Mouse (Mus musculus): Measurements from ENCODE around the gene Pafah1b1.
A peak's percentile ranks its signal among the peaks of the same experiment; 100 is the strongest.

Pafah1b1 gene

DNA sequence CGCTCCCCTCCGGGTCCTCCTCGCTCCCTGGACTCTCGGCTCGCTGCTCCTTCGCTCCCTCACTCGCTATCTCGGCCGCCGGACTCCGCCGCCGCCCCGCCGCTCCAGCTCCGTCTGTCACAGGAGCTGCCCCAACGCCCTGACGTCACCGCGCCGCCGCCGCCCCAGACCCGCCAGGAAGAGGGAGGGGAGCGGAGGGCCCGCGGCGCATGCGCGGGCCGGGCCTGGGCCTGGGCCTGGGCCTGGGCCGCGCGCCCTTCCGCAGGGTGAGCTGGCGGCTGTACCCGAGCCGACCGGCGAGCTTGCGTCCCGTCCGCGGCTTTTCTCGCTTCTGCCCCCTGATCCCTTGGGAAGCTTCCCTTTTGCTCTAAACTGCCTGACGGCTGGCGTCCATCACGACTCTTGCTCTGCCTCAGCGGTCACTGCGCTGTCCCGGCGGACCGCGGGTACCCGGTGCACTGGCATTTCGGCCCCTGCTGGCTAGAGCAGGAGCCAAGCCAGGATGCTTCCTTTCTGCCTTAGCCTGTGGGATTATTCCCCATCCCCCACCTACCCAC is at the start of gene Pafah1b1:
Gene Pafah1b1, minus strand, starts transcription at position 436 of the 557 bp plus-strand sequence.
- peak; percentile 96 to 98 for DNase-seq

- no peak for DNase-seq
Measured at GRCm38 (mm10) chr11:74772386-74772785, 47.9 kb upstream of the Pafah1b1 start.

- no peak for DNase-seq
Measured at GRCm38 (mm10) chr11:74771650-74772049, 47.2 kb upstream of the Pafah1b1 start.

- DNase-seq, result peak in 1 of 2 experiments; percentile 17
Measured at GRCm38 (mm10) chr11:74771234-74771633, 46.8 kb upstream of the Pafah1b1 start.

DNA sequence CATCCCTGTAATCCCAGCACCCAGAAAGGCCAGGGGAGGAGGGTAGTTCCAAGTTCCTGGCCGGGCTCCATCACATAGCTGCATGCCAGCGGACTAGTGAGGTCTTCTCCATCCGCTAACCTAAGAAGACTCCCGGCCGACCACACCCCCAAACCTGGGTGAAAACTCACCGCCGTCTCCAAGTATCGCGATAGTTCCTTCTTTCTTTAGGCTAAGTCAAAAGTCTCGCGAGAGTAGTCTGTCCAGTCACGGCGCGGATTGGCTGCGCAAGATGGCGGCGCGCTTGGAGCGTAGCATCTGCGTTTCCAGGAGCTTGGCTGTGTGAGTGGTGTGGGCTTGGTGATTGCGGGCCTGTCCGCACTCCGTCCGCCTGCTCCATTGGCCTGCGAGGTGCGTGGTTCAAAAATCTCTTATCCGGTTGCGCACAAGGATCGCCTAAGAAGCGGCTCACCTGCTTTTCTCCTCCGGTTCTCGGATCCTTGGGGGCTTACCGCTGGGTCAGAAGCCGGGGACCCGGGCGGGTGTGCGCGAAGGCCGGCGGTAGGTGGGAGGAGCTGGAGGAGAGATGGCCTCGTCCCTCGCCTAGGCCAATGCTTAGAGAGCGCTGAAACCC is 46.2 kb upstream of the Pafah1b1 start, which contains the start of gene Mettl16:
Gene Mettl16, plus strand, starts transcription at position 236 of the 613 bp plus-strand sequence.
- DNase-seq, result peak; percentile 94 to 97

GRCm38 (mm10) chr11:74770037-74770436 is 45.6 kb upstream of the Pafah1b1 start:
- no peak for DNase-seq

DNA sequence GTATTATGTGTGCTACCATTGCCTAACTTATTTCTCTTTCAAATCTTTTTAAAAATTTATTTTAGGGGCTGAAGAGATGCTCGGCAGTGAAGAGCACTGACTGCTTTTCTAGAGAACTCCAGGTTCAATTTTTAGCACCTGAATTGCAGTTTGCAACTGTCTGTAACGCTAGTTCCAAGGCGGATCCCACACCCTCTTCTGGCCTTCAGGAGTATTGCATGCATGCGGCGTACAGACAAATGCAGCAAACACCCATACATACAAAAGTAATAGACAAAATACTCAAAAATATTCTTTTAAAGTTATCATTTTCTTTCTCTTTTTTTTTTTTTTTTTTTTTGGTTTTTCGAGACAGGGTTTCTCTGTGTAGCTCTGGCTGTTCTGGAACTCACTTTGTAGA is 43.6 kb upstream of the Pafah1b1 start:
- DNase-seq, result peak; percentile 47 to 77

DNA sequence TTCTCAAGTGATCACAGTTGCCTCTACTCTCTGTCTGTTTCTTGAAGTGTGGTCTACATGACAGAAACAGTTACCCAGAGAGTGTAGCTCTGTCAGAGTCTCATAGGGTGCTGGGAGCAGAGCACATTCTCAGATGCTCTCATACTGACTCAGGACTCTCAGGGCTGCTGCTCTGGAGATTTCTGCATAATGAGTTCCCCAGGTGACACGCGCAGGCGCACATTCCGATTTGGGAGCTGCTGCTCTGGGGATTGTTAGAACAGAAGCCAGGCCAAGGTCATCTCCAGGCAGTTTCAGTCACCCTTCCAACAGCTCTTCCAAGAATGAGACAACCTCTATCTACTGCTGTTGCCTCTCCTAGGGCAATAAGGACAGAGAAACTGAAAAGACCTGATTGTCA is 43.0 kb upstream of the Pafah1b1 start:
- DNase-seq, result peak in 1 of 2 experiments; percentile 49

GRCm38 (mm10) chr11:74763960-74764625 is 39.6 kb upstream of the Pafah1b1 start:
- DNase-seq, result no peak

DNA sequence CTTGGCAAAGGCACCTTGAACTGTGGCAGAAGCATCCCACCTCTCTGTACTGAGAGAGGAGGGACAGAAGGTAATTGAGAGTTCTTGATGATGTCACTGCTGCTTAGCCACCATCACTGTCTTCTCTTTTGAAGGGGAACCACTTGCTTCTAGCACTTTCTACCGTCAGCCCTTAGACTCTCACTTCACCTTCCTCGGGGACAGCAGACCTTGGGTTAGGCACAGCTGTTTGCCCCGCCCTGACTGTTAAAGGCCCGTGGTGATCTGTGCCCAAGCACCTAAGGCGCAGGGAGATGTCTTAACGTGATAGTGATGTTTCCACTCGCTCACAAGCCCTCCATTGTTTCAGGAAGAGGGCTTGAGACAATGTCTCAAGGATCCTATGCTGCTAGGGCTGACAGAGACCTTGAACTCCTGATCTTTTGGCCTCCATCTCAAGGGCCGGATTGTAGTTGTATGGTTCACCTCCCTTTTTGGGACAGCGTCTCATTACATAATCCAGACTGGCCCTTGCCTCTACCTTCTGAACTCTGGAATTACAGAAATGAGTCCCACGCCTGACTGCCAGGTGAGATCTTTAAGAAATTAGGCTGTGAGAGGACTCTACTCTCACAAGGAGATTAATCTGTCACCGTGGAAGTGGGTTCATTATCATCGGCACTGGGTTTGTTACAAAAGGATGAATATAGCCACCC is 36.7 kb upstream of the Pafah1b1 start:
- DNase-seq, result peak in 1 of 2 experiments; percentile 38

GRCm38 (mm10) chr11:74756631-74757030 is 32.2 kb upstream of the Pafah1b1 start:
- peak; percentile 49 to 60 for DNase-seq

- DNase-seq, result no peak
Measured at GRCm38 (mm10) chr11:74751352-74752066, 27.0 kb upstream of the Pafah1b1 start.

GRCm38 (mm10) chr11:74750662-74751351 is 26.3 kb upstream of the Pafah1b1 start:
- DNase-seq, result no peak

DNA sequence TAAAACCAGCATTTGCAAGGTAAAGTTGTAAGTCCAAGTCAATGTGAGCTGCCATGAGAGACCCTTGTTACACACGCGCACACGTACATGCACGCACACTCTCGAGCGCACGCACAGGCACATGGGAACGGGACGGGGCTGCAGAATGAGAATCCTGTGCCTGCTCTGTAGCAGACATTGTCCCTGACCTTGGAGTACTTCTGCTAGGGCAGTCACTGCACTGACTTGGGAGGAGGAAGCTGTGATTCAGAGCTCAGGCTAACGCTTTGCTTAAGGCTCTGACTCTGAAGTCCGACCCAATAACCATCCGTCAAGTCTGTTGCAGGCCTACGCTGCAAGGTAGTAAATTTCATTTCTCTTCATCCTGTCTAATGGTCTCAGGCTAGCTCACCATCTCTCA is 24.8 kb upstream of the Pafah1b1 start:
- DNase-seq, result no peak

DNA sequence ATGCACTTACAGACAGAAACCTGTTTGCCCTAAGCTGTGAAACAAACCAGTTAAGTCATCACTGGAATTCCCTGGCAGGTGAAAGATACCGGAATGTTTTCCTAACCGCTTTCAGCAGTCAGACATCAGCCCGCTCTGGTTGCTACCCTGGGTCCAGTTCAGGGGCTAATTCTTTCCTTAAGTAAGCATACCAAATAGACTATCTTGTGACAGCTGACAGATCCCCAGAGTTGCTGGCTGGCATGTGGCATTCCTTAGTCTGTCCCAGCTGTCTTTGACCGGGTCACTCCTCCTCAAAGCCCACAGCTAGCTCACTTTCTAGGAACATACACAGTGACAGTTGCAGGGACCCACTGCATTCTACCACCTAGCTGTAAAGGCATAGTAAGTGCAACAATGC is 23.6 kb upstream of the Pafah1b1 start:
- no peak for DNase-seq

DNA sequence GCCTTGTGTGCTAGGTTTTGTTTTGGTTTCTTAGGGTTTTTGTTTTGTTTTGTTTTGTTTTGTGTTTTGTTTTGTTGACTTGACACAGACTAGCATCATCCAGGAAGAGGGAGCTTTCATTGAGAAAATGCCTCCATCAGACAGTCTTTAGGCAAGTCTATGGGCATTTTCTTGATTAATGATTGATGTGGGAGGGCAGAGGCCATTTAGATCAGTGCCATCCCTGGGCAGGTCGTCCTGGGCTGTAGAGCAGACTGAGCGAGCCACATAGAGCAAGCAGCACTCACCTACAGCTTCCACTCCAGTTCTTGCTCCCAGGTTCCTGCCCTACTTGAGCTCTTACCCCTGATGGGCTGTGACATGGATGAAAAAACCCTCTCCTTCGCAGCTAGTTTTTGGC is 13.4 kb upstream of the Pafah1b1 start:
- DNase-seq, result peak; percentile 26 to 52

GRCm38 (mm10) chr11:74734917-74735316 is 10.4 kb upstream of the Pafah1b1 start:
- DNase-seq, result no peak

DNA sequence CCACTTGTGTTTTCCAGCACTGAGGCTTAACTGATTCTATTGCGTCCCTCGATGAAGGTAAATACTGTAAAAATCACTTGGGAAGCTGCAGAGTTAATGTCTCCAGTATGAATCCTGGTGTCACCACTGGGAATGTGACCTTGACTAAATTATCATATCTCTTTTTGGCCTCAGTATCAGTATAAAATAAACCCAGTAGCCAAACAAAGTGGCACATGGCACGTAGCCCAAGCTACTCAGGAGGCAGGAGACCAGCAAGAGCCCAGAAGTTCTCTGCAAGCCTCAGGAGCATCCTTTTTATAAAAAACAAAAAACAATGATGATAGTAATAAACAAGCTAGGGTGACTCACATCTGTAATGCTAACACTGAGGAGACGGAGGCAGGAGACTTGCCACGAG is 711 bp upstream of the Pafah1b1 start:
- no peak for DNase-seq

DNA sequence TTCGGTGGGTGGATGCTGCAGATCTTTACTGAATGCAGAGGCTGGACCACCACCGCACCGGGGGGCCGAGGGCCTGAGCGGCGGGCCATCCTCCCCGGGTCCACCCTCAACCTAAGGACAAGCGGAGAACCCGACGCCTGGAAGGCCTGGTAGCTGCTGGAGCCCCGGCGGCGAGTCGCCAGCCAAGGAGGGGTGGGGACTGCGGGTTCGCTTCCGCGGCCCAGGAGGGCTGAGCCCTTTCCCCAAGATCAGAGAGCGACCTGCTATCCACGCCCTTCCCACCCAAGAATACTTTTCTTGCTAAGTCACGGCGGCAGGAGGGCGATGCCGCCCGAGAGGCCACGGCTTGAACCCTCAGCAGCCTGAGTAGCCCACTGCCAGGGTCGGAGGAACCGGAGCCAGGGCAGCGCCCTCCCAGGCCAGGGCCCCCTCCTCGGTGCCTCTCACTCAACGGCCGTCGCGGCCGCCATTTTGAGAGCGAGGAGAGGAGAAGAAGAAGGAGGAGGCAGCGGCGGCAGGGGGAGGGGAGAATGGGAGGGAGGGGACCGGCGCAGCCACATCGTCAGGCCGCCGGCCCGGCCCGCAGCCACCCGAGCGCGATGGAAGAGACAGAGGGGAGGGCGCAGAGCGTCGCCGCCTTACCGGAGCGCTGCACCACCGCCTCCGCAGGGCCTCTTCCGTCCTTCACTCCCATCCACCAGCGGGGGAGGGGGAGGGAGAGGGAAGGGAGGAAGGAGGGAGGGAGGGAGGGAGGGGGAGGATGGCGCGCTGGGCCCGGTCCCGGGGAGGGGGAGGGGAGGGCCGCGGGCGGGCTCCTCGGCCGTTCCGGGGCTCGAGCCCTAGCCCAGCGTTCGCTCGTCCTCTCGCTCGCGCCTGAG is 874 bp downstream of the Pafah1b1 start:
- peak; percentile 86 to 91 for DNase-seq

DNA sequence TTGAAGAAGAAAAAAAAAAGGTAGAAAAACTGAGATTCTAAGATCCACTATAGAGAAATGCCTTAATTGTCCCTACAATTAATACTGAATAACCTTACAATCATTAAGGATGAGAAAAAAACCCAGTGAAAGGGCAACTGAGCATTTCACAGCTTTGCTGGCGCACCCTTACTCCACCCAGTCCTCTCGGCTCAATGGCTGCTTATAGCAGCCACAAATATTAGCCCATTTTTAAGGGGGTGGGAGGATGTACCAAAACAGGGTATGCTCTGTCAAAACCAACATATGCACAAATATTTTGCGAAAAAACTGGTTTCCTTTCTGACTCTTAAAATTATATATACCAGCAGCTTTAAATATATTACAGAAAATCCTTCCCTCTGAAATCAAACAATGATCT is 2.5 kb downstream of the Pafah1b1 start:
- DNase-seq, result no peak

DNA sequence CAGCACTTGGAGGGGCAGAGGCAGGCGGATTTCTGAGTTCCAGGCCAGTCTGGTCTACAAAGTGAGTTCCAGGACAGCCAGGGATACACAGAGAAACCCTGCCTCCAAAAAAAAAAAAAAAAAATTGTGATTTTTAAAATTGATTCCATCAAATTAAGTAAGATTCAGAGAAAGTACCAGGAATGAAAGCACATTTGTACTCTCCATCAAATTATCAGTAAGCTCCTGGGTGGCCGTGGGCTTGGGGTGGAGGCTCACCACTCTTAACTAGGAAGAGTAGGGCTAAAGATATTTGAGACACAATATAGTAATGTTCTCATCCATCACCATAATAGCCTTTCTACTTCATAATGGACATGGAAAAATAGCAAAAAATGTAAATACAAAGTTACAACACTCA is 3.3 kb downstream of the Pafah1b1 start:
- no peak for DNase-seq
